Mouse (Mus musculus) limb, embryonic 10.5 days (tissue): Measurements from ENCODE around the gene Ndufa6. TPM values are rescaled to one million over a fixed set of nuclear protein-coding genes. Genes with fewer than 3 reads are reported as not detected.
"Not testable (repeated sequence)": the region's sequence is repeated elsewhere in the genome, so short reads cannot be mapped to it uniquely, and the experiment has no call there.

Experiments used
- DNase-seq: peaks from one replicate; pipeline ENCODE4 v3.0.0-alpha.2; 2017; ENCODE audit warnings: low spot score
- H3K27ac ChIP-seq: fragments of 300-500 bp; sonication (generic); 2 replicates; pipeline ENCODE4 v1.5.1; 2016; ENCODE audit warnings: mild to moderate bottlenecking
- H3K27me3 ChIP-seq: fragments of 300-500 bp; sonication (generic); 2 replicates; pipeline ENCODE4 v1.6.1; 2016; ENCODE audit warnings: low read depth, mild to moderate bottlenecking; ENCODE audit not compliant: poor library complexity, severe bottlenecking
- H3K36me3 ChIP-seq: fragments of 300-500 bp; sonication (generic); 2 replicates; pipeline ENCODE4 v1.6.1; 2016; ENCODE audit warnings: mild to moderate bottlenecking, moderate library complexity
- H3K4me1 ChIP-seq: fragments of 300-500 bp; sonication (generic); 2 replicates; pipeline ENCODE4 v1.6.1; 2016
- H3K4me3 ChIP-seq: fragments of 300-500 bp; sonication (generic); 2 replicates; pipeline ENCODE4 v1.5.1; 2016; ENCODE audit warnings: mild to moderate bottlenecking, moderate library complexity
- H3K9me3 ChIP-seq: fragments of 300-500 bp; sonication (generic); replicated peaks from 2 replicates; pipeline ENCODE4 v1.6.1; 2016; ENCODE audit warnings: mild to moderate bottlenecking
- WGBS: fragments of 180-500 bp; shearing (Covaris S2); methylation state at CpG from one replicate; pipeline ENCODE4 v1.1.7; 2016; 5-methylcytosine and 5-hydroxymethylcytosine counted together
- polyA plus RNA-seq: library from polyadenylated mRNA; unstranded; fragments of >200 nt; fragmentation: Nextera tagmentation; extraction: Ambion mirVana; gene quantifications from 2 replicates; pipeline ENCODE4 v1.2.1, GENCODE M21; 2016

Ndufa6 gene
- polyA plus RNA-seq, 1 experiment from 2014 or later: 243 TPM

GRCm38 (mm10) chr15:82378261-82379180, 24.4 kb upstream of the Ndufa6 start:
- peaks cover 25% of the 10 kb centered on the region for H3K4me1 ChIP-seq
- no peak overlapping the region for H3K27ac ChIP-seq

GRCm38 (mm10) chr15:82377701-82378100, 23.6 kb upstream of the Ndufa6 start:
- H3K4me1 ChIP-seq: peaks cover 25% of the 10 kb centered on the region
- WGBS: 82% methylated on average over 5 of the region's 5 CpGs
- H3K27ac ChIP-seq: no peak overlapping the region
- no peaks in the 10 kb centered on the region for H3K9me3 ChIP-seq
- DNase-seq: no peak
- H3K36me3 ChIP-seq: no peaks in the 10 kb centered on the region
- H3K27me3 ChIP-seq: peaks cover 13% of the 10 kb centered on the region
- no peak overlapping the region for H3K4me3 ChIP-seq

More at GRCm38 (mm10) chr15:82378261-82379180, 24.4 kb upstream of the Ndufa6 start:
- WGBS: 57% methylated on average over 15 of the region's 15 CpGs
- no peaks in the 10 kb centered on the region for H3K36me3 ChIP-seq
- no peak for DNase-seq
- H3K27me3 ChIP-seq: peaks cover 13% of the 10 kb centered on the region
- H3K4me3 ChIP-seq: no peak overlapping the region
- no peaks in the 10 kb centered on the region for H3K9me3 ChIP-seq

- Histone ChIP-seq H3K27me3 (peaks cover 13% of the 10 kb centered on the region), H3K4me1 (peaks cover 25% of the 10 kb centered on the region), H3K27ac (no peak overlapping the region), H3K9me3 (no peaks in the 10 kb centered on the region), H3K4me3 (no peak overlapping the region), H3K36me3 (no peaks in the 10 kb centered on the region)
- no peak for DNase-seq
- 84% methylated on average over 17 of the region's 17 CpGs for WGBS
Observed at GRCm38 (mm10) chr15:82376393-82377138, 22.4 kb upstream of the Ndufa6 start.

GRCm38 (mm10) chr15:82375855-82376254, 21.7 kb upstream of the Ndufa6 start:
- 94% methylated on average over 9 of the region's 9 CpGs for WGBS
- Histone ChIP-seq H3K36me3 (no peaks in the 10 kb centered on the region), H3K27ac (no peak overlapping the region)

DNA sequence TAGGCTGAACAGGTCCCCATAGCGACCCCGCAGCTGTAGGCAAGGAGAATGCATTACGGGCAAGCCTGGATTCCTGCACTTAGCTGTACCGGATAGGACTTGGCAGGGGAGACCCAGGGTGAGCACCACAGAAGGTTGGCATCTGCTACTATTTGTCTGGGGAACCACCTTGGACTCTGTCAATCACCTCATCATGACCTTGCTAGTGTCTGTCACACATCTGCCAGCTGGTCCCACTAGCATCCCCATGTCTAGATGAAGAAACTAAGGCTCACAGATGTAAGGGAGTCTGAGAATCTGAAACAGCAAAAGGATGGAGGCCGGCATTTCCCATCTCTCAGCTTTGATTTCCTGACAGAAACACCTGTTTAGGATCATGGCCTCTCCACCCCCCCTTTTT, 20.3 kb upstream of the Ndufa6 start:
- peaks cover 9% of the 10 kb centered on the region for H3K4me1 ChIP-seq
- no peak overlapping the region for H3K4me3 ChIP-seq
- WGBS: 87% methylated on average over 5 of the region's 5 CpGs
- H3K27ac ChIP-seq: no peak overlapping the region
- H3K36me3 ChIP-seq: no peaks in the 10 kb centered on the region
- no peaks in the 10 kb centered on the region for H3K9me3 ChIP-seq
- peaks cover 11% of the 10 kb centered on the region for H3K27me3 ChIP-seq
- no peak for DNase-seq

More at GRCm38 (mm10) chr15:82375855-82376254, 21.7 kb upstream of the Ndufa6 start:
- DNase-seq: no peak
- H3K4me3 ChIP-seq: no peak overlapping the region
- peaks cover 13% of the 10 kb centered on the region for H3K27me3 ChIP-seq
- peaks cover 23% of the 10 kb centered on the region for H3K4me1 ChIP-seq
- H3K9me3 ChIP-seq: no peaks in the 10 kb centered on the region

GRCm38 (mm10) chr15:82372991-82373390, 18.9 kb upstream of the Ndufa6 start:
- no peak overlapping the region for H3K4me3 ChIP-seq
- H3K27ac ChIP-seq: no peak overlapping the region
- no peak for DNase-seq
- H3K9me3 ChIP-seq: no peaks in the 10 kb centered on the region
- WGBS: 86% methylated on average over 5 of the region's 5 CpGs
- peaks cover 5% of the 10 kb centered on the region; the same call in 1 of the 2 replicates for H3K27me3 ChIP-seq
- no peaks in the 10 kb centered on the region for H3K36me3 ChIP-seq
- H3K4me1 ChIP-seq: 0 out of 2 replicates have a peak, but pooled peaks cover 6% of the 10 kb centered on the region

GRCm38 (mm10) chr15:82372446-82372845, 18.3 kb upstream of the Ndufa6 start:
- H3K9me3 ChIP-seq: no peaks in the 10 kb centered on the region
- 0 out of 2 replicates have a peak, but pooled peaks cover 6% of the 10 kb centered on the region for H3K4me1 ChIP-seq
- DNase-seq: no peak
- no peak overlapping the region for H3K4me3 ChIP-seq
- 93% methylated on average over 6 of the region's 6 CpGs for WGBS
- no peak overlapping the region for H3K27ac ChIP-seq
- no peaks in the 10 kb centered on the region for H3K27me3 ChIP-seq
- no peaks in the 10 kb centered on the region for H3K36me3 ChIP-seq

DNA sequence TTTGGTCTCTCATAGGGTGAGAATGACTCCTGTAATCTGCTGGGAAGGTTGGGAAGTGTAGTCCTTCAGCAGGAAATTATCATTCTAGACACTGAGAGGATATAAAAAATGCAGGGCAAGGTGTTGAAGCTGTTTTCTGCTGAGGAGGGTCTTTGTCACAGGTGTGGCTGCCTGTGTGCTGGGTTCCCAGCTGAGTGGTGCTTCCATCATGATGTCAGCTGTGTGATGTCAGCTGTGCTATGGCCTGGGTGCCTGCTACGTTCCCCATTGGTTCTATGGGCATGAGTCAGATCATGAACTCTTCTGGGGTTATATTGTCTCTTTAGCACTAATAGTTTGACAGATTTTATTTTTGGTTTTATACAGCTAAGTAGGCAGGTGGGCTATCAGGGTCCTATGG, 14.7 kb upstream of the Ndufa6 start:
- Histone ChIP-seq H3K4me3 (no peak overlapping the region), H3K9me3 (no peaks in the 10 kb centered on the region), H3K27me3 (no peaks in the 10 kb centered on the region), H3K27ac (no peak overlapping the region), H3K36me3 (no peaks in the 10 kb centered on the region), H3K4me1 (no peaks in the 10 kb centered on the region)
- 92% methylated on average over 1 of the region's 1 CpGs for WGBS
- no peak for DNase-seq

- Histone ChIP-seq H3K4me1 (no peaks in the 10 kb centered on the region), H3K27ac (no peak overlapping the region), H3K9me3 (no peaks in the 10 kb centered on the region), H3K27me3 (no peaks in the 10 kb centered on the region), H3K36me3 (no peaks in the 10 kb centered on the region), H3K4me3 (no peak overlapping the region)
- no peak for DNase-seq
- 82% methylated on average over 4 of the region's 4 CpGs for WGBS
Observed at GRCm38 (mm10) chr15:82368146-82368545, 14.0 kb upstream of the Ndufa6 start.

GRCm38 (mm10) chr15:82364561-82364960, 10.4 kb upstream of the Ndufa6 start:
- not testable (repeated sequence) for H3K27ac ChIP-seq, H3K27me3 ChIP-seq, DNase-seq, H3K36me3 ChIP-seq, H3K9me3 ChIP-seq, H3K4me1 ChIP-seq, H3K4me3 ChIP-seq
- WGBS: 23% methylated on average over 6 of the region's 9 CpGs

DNA sequence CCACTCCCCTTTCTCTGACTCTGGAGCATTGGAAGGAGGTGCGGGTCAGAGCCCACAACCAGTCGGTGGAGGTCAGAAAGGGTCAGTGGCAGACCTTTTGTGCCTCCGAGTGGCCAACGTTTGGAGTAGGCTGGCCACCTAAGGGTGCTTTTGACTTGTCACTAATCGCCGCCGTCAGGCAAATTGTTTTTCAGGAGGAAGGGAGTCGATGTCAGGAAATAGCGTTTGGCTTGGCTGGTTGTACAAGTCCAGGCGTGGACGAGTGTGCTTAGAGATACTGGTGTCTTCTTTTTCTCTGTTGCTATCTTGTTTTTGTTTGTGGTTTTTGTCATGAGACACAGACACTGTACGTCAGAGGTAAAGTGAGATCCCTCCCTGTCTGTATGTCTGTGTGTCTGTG, 9.7 kb upstream of the Ndufa6 start:
- not testable (repeated sequence) for H3K4me1 ChIP-seq, H3K36me3 ChIP-seq, H3K4me3 ChIP-seq, DNase-seq, H3K27ac ChIP-seq, H3K9me3 ChIP-seq, H3K27me3 ChIP-seq
- WGBS: 91% methylated on average over 7 of the region's 12 CpGs

DNA sequence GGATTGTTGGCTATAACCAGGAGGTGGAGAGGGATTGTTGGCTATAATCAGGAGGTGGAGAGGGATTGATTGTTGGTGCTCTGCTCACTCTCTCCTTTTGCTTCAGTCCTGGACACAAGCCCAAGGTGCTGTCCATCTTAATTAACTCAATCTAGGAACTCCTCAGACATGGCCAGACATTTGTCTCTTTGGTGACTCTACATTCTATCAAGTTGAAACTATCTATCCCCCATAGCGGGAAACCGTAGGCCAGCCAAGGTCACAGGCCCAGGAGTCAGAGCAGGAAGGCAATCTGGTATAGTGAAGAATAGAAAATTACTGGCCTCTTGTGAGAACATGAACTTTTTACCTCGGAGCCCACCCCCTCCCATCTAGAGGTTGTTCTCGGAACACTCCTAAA, 8.1 kb upstream of the Ndufa6 start:
- no peak for DNase-seq
- Histone ChIP-seq H3K9me3 (no peaks in the 10 kb centered on the region), H3K4me3 (no peak overlapping the region), H3K27me3 (no peaks in the 10 kb centered on the region), H3K36me3 (no peaks in the 10 kb centered on the region), H3K4me1 (peaks cover 13% of the 10 kb centered on the region; the same call in 1 of the 2 replicates), H3K27ac (no peak overlapping the region)
- 85% methylated on average over 4 of the region's 4 CpGs for WGBS

DNA sequence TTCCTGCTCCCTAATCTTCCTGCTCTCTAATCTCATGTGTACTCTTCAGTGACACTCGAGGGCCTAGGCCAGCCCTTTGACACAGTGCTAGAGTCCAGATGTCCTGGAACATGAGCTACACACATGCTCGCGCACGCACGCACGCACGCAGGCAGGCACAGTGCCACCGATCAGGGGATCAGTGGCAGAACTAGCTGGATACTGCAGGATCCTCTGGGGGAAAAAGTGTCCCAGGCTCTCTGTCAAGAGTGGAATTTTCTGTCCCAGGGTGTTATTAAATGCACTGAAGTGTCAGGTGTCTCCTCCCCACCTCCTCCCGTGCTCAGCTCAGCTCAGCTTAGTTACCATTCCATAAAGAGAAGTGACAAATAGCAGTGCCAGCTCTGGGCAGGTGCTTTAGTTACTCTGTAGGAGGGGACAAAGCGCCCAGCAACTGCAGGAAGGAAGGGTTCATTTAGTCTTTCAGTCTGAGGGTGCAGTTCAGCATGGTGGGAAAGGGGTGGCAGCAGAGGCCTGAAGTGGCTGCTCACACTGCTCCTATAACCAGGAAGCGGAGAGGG, 7.4 kb upstream of the Ndufa6 start:
- 74% methylated on average over 11 of the region's 11 CpGs for WGBS
- no peak overlapping the region for H3K4me3 ChIP-seq
- no peaks in the 10 kb centered on the region for H3K36me3 ChIP-seq
- no peak for DNase-seq
- no peaks in the 10 kb centered on the region for H3K27me3 ChIP-seq
- no peak overlapping the region for H3K27ac ChIP-seq
- H3K4me1 ChIP-seq: peaks cover 13% of the 10 kb centered on the region; the same call in 1 of the 2 replicates
- H3K9me3 ChIP-seq: no peaks in the 10 kb centered on the region
